Mouse (Mus musculus) midbrain, embryonic 16.5 days (tissue): ENCODE measurements around the gene Syn3. TPM values are rescaled to one million over a fixed set of nuclear protein-coding genes. Genes with fewer than 3 reads are reported as not detected.
A peak's percentile ranks its signal among the peaks of the same experiment; 100 is the strongest.

ENCODE experiments used
- ATAC-seq: fragments of 200-750 bp; cut with Nextera tagmentation; 2 replicates; pipeline ENCODE4 v1.8.0; 2017; ENCODE audit warnings: moderate TSS enrichment
- H3K27ac ChIP-seq: fragments of 300-500 bp; sonication (generic); 2 replicates; pipeline ENCODE4 v1.5.1; 2014; ENCODE audit warnings: mild to moderate bottlenecking, low read length, mixed read lengths
- H3K27me3 ChIP-seq: fragments of 300-500 bp; sonication (generic); 2 replicates; pipeline ENCODE4 v1.6.1; 2014; ENCODE audit warnings: low read depth, low read length, mixed read lengths; ENCODE audit not compliant: control insufficient read depth, insufficient read depth
- H3K36me3 ChIP-seq: fragments of 300-500 bp; sonication (generic); 2 replicates; pipeline ENCODE4 v1.6.1; 2014; ENCODE audit warnings: mild to moderate bottlenecking, low read length, moderate library complexity, mixed read lengths; ENCODE audit not compliant: control insufficient read depth, insufficient read depth
- H3K4me1 ChIP-seq: fragments of 300-500 bp; sonication (generic); 2 replicates; pipeline ENCODE4 v1.6.1; 2014; ENCODE audit warnings: mild to moderate bottlenecking, low read length, mixed read lengths; ENCODE audit not compliant: control insufficient read depth, insufficient read depth
- H3K4me2 ChIP-seq: fragments of 300-500 bp; sonication (generic); 2 replicates; pipeline ENCODE4 v1.6.1; 2014; ENCODE audit warnings: mild to moderate bottlenecking, low read length, mixed read lengths
- H3K4me3 ChIP-seq: fragments of 300-500 bp; sonication (generic); 2 replicates; pipeline ENCODE4 v1.5.1; 2014; ENCODE audit warnings: low read depth, mild to moderate bottlenecking, low read length, moderate library complexity, mixed read lengths
- H3K9ac ChIP-seq: fragments of 300-500 bp; sonication (generic); 2 replicates; pipeline ENCODE4 v1.6.1; 2014; ENCODE audit warnings: low read depth, low read length, mixed read lengths
- H3K9me3 ChIP-seq: fragments of 300-500 bp; sonication (generic); replicated peaks from 2 replicates; pipeline ENCODE4 v1.6.1; 2014; ENCODE audit warnings: mild to moderate bottlenecking, low read length, mixed read lengths; ENCODE audit not compliant: control insufficient read depth, poor library complexity, severe bottlenecking
- WGBS: fragments of 180-500 bp; shearing (Covaris S2); extraction: QIAGEN DNeasy Blood & Tissue Kit; methylation state at CpG from one replicate; pipeline ENCODE4 v1.1.7; 2014; 5-methylcytosine and 5-hydroxymethylcytosine counted together
- polyA plus RNA-seq: library from polyadenylated mRNA; unstranded; fragments of >200 nt; fragmentation: Nextera tagmentation; extraction: Ambion mirVana; gene quantifications from 2 replicates; pipeline ENCODE4 v1.2.1, GENCODE M21; 2015

Syn3 gene
- polyA plus RNA-seq, 1 experiment from 2014 or later: 34.0 TPM

- Histone ChIP-seq H3K9me3 (no peaks in the 10 kb centered on the region), H3K36me3 (0 out of 2 replicates have a peak, but pooled peaks cover 2% of the 10 kb centered on the region), H3K9ac (no peak overlapping the region), H3K27ac (no peak overlapping the region), H3K27me3 (no peaks in the 10 kb centered on the region), H3K4me2 (no peak overlapping the region), H3K4me1 (no peaks in the 10 kb centered on the region), H3K4me3 (no peak overlapping the region)
- WGBS: 93% methylated on average over 5 of the region's 5 CpGs
- no peak for ATAC-seq
Measured at GRCm38 (mm10) chr10:86187881-86188280, 310.8 kb downstream of the Syn3 start.

GRCm38 (mm10) chr10:86183148-86183885, 315.4 kb downstream of the Syn3 start:
- H3K27ac ChIP-seq: no peak overlapping the region
- ATAC-seq: no peak
- H3K9me3 ChIP-seq: no peaks in the 10 kb centered on the region
- no peaks in the 10 kb centered on the region for H3K36me3 ChIP-seq
- H3K4me2 ChIP-seq: no peak overlapping the region
- H3K4me1 ChIP-seq: no peaks in the 10 kb centered on the region
- no peak overlapping the region for H3K4me3 ChIP-seq
- no peak overlapping the region for H3K9ac ChIP-seq
- 74% methylated on average over 8 of the region's 8 CpGs for WGBS
- H3K27me3 ChIP-seq: no peaks in the 10 kb centered on the region

GRCm38 (mm10) chr10:86182183-86182805, 316.4 kb downstream of the Syn3 start:
- ATAC-seq: no peak
- 30% methylated on average over 3 of the region's 3 CpGs for WGBS
- H3K4me3 ChIP-seq: no peak overlapping the region
- H3K4me2 ChIP-seq: no peak overlapping the region
- H3K9me3 ChIP-seq: no peaks in the 10 kb centered on the region
- H3K36me3 ChIP-seq: no peaks in the 10 kb centered on the region
- H3K27ac ChIP-seq: no peak overlapping the region
- H3K27me3 ChIP-seq: no peaks in the 10 kb centered on the region
- H3K9ac ChIP-seq: no peak overlapping the region
- H3K4me1 ChIP-seq: no peaks in the 10 kb centered on the region

- 95% methylated on average over 2 of the region's 2 CpGs for WGBS
- Histone ChIP-seq H3K4me1 (no peaks in the 10 kb centered on the region), H3K4me2 (no peak overlapping the region), H3K27me3 (no peaks in the 10 kb centered on the region), H3K27ac (no peak overlapping the region), H3K4me3 (no peak overlapping the region), H3K9me3 (no peaks in the 10 kb centered on the region), H3K9ac (no peak overlapping the region), H3K36me3 (no peaks in the 10 kb centered on the region)
- ATAC-seq: no peak
Measured at GRCm38 (mm10) chr10:86176411-86176810, 322.3 kb downstream of the Syn3 start.

DNA sequence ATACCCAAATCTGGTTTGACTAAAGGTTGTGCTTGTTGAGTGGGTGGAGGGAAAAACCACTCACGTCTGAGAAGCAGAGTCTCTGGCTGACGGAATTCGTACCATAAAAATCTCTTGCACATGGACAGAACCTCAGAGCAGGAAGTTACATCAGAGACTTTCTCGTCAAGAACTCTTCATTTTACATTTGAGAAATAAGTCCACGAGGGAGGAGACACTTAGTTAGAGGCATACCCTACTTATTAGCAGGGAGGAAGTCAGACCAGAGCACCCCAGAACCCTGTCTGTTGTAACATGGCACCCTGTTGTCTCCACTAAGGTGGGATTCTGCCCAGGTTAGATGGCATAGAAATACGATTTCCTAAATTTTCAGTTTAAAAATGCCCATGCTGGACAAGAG, 324.7 kb downstream of the Syn3 start:
- H3K4me1 ChIP-seq: no peaks in the 10 kb centered on the region
- no peak overlapping the region for H3K27ac ChIP-seq
- WGBS: 85% methylated on average over 6 of the region's 6 CpGs
- no peaks in the 10 kb centered on the region for H3K9me3 ChIP-seq
- H3K36me3 ChIP-seq: no peaks in the 10 kb centered on the region
- H3K4me3 ChIP-seq: no peak overlapping the region
- no peak overlapping the region for H3K4me2 ChIP-seq
- ATAC-seq: no peak
- H3K27me3 ChIP-seq: no peaks in the 10 kb centered on the region
- no peak overlapping the region for H3K9ac ChIP-seq

DNA sequence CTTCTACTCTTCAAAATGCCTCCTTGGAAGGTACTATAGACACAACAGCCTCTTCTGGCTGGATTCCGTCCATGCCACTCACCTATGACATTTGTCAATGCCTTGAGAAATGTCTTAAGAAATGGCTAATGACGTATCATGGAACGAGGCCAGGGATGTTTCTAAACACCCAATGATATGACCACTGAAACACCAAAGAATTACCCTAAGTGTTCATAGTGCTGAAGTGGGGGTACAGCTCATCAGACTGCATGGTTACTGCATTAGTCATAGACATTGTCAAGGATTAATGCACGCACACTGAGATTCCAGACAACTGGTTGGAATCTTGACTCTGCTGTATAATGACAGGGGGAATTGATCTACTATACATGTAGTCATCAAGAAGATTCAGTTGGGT, 325.4 kb downstream of the Syn3 start:
- Histone ChIP-seq H3K4me2 (no peak overlapping the region), H3K4me3 (no peak overlapping the region), H3K27ac (no peak overlapping the region), H3K4me1 (no peaks in the 10 kb centered on the region), H3K9me3 (no peaks in the 10 kb centered on the region), H3K9ac (no peak overlapping the region), H3K27me3 (no peaks in the 10 kb centered on the region), H3K36me3 (no peaks in the 10 kb centered on the region)
- ATAC-seq: no peak
- 94% methylated on average over 4 of the region's 4 CpGs for WGBS

DNA sequence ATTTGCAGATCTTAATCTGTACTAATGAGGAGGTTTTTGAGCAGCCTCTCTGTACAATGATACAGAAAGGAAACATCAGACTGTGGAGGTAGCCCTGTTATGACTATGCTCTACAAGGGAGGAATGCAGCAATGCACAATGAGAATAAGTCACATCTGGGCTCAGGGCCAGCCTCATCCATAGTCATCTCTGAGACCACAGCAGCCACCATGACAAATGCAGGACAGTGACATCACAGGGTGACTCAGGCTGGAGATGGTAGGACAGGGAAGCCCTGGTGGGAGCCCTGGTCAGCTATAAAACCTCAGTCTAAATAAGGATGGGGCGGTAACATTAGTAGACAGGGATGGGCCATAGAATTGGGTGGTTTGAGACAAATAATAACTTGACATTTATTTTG, 327.4 kb downstream of the Syn3 start:
- ATAC-seq: no peak
- Histone ChIP-seq H3K27ac (no peak overlapping the region), H3K4me3 (no peak overlapping the region), H3K27me3 (no peaks in the 10 kb centered on the region), H3K4me2 (no peak overlapping the region), H3K9me3 (no peaks in the 10 kb centered on the region), H3K36me3 (no peaks in the 10 kb centered on the region), H3K9ac (no peak overlapping the region), H3K4me1 (peaks cover 2% of the 10 kb centered on the region; the same call in 1 of the 2 replicates)
- WGBS: 96% methylated on average over 1 of the region's 1 CpGs

GRCm38 (mm10) chr10:86168084-86168483, 330.6 kb downstream of the Syn3 start:
- ATAC-seq: no peak
- no peaks in the 10 kb centered on the region for H3K9me3 ChIP-seq
- H3K4me1 ChIP-seq: peaks cover 2% of the 10 kb centered on the region; the same call in 1 of the 2 replicates
- H3K4me3 ChIP-seq: no peak overlapping the region
- no peaks in the 10 kb centered on the region for H3K27me3 ChIP-seq
- no peak overlapping the region for H3K4me2 ChIP-seq
- H3K36me3 ChIP-seq: no peaks in the 10 kb centered on the region
- WGBS: 91% methylated on average over 2 of the region's 2 CpGs
- peak overlapping the region; percentile 38; the same call in 1 of the 2 replicates for H3K27ac ChIP-seq
- H3K9ac ChIP-seq: no peak overlapping the region

- Histone ChIP-seq H3K36me3 (no peaks in the 10 kb centered on the region), H3K4me1 (peaks cover 2% of the 10 kb centered on the region; the same call in 1 of the 2 replicates), H3K9ac (no peak overlapping the region), H3K4me2 (no peak overlapping the region), H3K27me3 (no peaks in the 10 kb centered on the region), H3K27ac (peak overlapping the region; percentile 28; the same call in 1 of the 2 replicates), H3K9me3 (no peaks in the 10 kb centered on the region), H3K4me3 (no peak overlapping the region)
- 5% methylated on average over 4 of the region's 4 CpGs for WGBS
- peak; percentile 62; the same call in 1 of the 2 replicates for ATAC-seq
Measured at GRCm38 (mm10) chr10:86166854-86167268, 331.8 kb downstream of the Syn3 start.
